Mouse (Mus musculus) lung, postnatal 4 days (tissue): ENCODE results near the gene Fbxl14.
A peak's percentile ranks its signal among the peaks of the same experiment; 100 is the strongest.
"Not testable (repeated sequence)": the region's sequence is repeated elsewhere in the genome, so short reads cannot be mapped to it uniquely, and the experiment has no call there.

Experiments
- DNase-seq, 2 experiments: peaks; one replicate each; pipeline ENCODE4 v3.0.0; 2021

Gene Fbxl14

GRCm38 (mm10) chr6:119479343-119479875 lies at the start of gene Fbxl14:
TSS of gene Fbxl14 (plus strand) at chr6:119479668.
- peak in 1 of 2 experiments; percentile 83 for DNase-seq

GRCm38 (mm10) chr6:119430508-119430907 lies 49.0 kb upstream of the Fbxl14 start:
- DNase-seq = peak; percentile 52 to 81

- no peak for DNase-seq
Measured at GRCm38 (mm10) chr6:119431751-119432324, 47.6 kb upstream of the Fbxl14 start.

- DNase-seq = no peak
Measured at GRCm38 (mm10) chr6:119434394-119434793, 45.1 kb upstream of the Fbxl14 start.

DNA sequence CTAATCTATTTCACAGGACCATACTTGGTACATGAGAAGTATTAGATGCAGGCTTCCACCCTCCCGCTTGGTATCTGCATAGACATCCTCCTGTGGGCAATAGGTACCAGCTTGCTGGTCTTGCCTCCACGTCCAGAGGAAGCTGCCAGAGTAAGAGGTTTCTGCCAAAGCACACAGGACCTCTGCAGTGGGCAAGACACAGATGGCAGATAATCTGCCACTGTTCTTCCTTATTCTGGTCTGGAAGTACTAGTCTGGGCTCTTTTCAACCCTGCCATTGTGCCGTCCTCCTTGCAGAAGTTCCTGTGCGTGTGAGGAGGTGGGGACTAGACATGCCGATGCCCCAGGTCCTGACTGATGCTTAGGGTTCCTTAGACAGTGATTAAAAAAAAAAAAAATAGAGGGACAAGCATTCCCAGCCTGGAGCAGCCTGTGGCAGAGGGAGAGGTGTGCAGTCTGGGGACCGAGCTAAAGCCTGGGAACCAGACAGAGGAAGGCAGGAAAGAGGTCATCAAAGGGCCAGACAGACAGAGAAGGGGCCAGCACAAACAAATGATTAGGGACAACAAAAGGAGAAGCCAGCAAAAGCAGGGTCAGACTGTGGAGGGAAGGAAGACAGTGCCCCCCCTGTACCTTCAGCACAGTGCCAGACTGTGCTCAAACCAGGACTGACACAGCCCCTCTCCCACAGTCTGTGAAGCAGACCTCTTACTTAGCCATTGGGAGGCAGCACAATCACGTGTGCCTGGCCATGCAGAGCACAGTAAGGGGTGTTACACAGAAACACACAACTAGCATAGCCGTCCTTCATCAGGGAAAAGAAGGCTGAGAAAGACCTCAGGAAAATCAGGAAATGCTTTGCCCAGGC lies 41.3 kb upstream of the Fbxl14 start:
- DNase-seq = no peak

GRCm38 (mm10) chr6:119442729-119443128 lies 36.7 kb upstream of the Fbxl14 start:
- not testable (repeated sequence) for DNase-seq

DNA sequence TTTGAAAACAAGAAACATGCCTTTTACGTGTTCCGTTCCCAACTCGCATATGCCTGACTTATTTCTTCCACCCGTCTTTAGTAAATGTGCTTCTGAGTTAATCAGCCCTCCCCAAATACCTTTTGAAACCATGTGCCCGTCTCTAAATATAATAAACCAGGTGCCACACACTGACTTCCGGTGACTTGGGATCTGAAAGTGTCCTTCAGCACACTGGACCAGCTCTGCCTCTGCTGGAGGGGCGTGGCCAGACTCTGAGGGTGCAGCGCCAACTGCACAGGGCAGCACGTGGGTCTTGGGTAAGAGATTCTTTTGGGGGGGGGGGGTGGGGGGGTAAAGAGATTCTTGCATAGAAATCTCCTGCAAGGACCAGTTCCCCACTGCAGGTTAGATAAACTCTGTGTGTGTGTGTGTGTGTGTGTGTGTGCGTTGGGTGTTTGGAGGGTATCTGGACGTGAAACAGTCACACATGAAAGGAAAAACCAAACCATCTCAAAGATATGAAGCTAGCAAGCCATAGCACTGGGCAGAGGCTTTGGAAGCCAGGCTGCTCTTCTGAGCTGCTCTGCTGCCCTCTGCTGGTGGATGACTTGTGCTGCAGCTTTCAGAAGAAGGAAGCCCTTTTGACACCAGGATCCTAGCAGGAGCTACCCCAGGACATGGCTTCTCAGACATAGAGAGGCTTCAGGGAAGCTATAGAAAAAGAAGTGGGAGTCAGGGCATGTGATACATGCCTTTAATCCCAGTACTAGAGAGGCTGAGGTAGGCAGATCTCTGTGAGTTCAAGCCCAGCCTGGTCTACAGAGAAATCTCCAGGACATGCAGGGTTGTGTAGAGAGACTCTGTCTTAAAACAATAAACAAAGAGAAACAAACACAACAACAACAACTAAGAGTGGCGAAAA lies 35.5 kb upstream of the Fbxl14 start:
- DNase-seq = peak; percentile 83 to 87

- no peak for DNase-seq
Measured at GRCm38 (mm10) chr6:119445671-119446607, 33.5 kb upstream of the Fbxl14 start.

- DNase-seq = no peak
Measured at GRCm38 (mm10) chr6:119448321-119449059, 31.0 kb upstream of the Fbxl14 start.

DNA sequence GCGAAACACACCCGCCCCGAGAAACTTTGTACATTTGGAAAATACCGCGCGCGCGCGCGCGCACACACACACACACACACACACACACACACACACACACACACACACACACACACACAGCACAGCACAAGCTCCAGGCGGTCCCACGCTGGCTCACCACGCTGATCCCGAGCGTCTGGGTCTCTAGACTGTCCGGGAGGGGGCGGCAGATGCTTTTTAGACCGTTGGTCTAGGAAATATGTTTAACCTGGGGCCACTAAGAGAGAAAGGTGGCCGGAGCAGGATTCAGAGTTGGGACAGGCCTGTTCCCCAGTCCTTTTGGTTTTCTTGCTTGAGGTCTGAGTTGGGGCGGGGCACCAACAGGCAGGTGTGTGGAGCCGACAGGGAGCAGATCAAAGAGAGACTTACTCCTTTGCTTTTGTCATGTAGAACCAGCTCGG lies 30.4 kb upstream of the Fbxl14 start:
- peak; percentile 79 for DNase-seq

DNA sequence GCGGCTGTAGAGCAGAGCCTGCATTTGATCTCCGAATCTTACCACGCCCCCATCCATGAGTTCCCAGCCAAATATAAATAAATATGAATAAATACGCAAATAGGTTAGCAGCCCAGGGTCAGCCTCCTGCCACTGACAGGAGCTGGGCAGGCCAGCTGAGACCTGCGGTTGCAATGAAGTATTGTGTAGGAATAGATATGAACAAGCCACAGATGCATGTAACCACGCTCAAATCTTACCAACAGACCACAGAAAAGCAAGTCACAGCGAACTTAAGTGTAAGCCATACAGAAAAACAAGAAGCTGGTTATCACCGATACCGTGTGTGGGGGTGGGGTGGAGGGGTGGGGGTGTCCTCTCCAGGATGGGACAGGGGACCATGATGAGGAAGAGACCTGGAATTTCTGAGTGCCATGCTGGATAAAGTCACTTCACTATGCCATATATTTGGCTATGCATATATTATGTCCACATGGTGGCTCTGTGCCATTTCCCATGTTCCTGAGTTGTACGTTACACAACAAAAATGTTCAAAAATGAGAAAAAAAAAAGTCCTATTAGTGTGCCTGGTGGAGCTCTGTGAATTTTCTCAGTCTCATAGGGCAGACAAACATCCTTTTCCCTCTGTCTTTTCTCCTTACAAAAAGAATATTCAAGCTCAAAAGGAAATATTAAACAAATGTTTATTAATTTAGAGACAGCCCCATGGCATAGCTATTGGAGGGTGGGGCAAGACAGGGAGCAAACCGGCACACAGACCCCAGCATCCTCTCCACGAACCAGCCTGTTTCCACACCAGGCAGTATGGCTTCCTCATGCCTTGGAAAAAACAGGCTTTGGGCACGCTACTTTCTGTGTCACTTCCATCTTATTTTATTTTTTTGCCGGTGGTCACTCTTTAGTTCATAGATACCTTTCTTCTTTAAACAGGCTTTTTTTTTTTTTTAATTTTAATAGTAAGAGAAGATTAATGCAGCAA lies 28.2 kb upstream of the Fbxl14 start:
- DNase-seq = no peak

DNA sequence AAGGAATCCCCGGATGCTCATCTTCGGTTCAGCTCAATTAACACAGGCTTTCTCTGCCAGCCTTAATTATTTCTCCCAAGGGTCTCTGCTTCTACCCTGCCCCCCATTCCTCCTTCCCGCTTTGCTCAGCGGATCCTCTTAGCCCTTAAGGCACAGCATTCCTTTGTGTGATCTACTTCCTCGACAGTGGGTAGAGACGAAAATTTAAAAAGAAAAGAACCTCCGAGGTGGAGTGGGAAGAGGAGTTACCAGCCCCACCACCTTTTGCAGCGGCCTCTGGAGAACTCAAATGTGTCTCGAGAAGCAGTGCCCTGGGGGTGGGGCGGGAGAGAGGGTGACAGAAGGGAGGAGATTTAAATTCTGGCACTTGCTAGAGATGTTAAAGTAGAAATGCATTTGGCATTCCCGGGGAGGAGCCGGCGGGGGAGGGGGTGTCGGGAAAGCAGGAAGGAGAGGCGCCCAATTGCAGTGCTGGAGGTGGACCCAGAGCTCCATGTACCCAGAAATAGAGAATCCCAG lies 27.4 kb upstream of the Fbxl14 start:
- peak; percentile 78 to 86 for DNase-seq

- DNase-seq = no peak
Measured at GRCm38 (mm10) chr6:119458166-119458565, 21.3 kb upstream of the Fbxl14 start.

- DNase-seq = no peak
Measured at GRCm38 (mm10) chr6:119459041-119459440, 20.4 kb upstream of the Fbxl14 start.

DNA sequence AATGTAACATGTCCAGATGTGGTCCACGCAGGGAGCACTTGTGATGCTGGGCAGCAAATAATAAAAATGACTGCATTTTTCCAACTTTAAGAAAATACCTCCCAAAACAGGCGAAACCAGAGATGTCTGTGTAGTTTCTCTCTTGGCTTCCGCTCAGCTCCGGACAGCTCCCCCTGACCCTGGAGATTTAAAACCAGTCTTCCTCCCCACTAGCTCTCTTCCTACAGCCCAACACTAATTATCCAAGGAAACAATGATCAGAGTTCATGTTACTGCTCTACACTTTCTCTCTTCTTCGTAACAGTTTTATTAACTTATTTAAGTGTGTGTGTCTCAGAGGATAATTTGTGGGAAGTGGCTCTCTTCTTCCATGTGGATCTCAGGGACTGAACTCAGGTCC lies 19.1 kb upstream of the Fbxl14 start:
- DNase-seq = no peak

DNA sequence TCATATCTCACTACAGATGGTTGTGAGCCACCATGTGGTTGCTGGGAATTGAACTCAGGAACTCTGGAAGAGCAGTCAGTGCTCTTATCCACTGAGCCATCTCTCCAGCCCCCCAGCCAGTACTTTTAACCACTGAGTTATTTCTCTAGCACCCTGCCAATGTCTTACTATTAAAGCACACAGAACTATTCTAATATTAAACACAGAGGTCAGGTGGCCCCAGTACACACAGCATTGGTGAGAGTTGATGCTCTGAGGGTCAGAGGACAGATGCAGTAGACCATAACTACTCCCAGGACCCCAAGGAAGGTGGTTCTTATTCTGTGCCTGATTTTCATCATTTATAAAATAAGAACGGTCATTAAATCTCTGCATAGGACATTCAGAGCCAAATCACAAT lies 13.3 kb upstream of the Fbxl14 start:
- no peak for DNase-seq

- DNase-seq = no peak
Measured at GRCm38 (mm10) chr6:119466921-119467784, 12.3 kb upstream of the Fbxl14 start.

DNA sequence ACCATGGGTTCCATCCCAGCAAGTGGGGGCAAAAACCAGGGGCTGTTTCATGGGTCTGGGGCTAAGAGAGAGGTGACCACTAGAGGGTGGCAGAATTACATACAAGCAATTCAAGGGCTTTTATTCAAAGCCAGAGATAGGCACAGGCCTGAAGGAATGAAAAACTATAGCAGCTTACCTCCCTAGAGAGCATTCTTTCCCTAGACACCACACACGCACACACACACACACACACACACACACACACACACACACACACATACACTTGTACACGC lies 11.7 kb upstream of the Fbxl14 start:
- no peak for DNase-seq

- DNase-seq = no peak
Measured at GRCm38 (mm10) chr6:119470777-119471176, 8.7 kb upstream of the Fbxl14 start.
